Comparison of ENCODE assay signal across 17 mouse cellular contexts in genomic region chr12:32838406-32838805, GRCm38 (mm10).
"Had no signal": no experiment of that assay in that cellular context is flagged by ENCODE, and none has a peak within 500 bp of the region (broad histone marks: within the 10 kb centered on the region; RNA-seq: fewer than 3 reads in every experiment).

No protein-coding gene starts in this region.

- H3K9ac ChIP-seq: limb, embryonic 13.5 days; lung, embryonic 14.5 days; midbrain, embryonic 15.5 days; neural tube, embryonic 12.5 days had no signal

- H3K4me3 ChIP-seq: limb, embryonic 13.5 days; megakaryocyte, embryonic 14.5 days; midbrain, embryonic 15.5 days; neural tube, embryonic 12.5 days had no signal

- H3K4me1 ChIP-seq: megakaryocyte, embryonic 14.5 days; midbrain, embryonic 15.5 days; neural tube, embryonic 12.5 days had no signal

- H3K27ac ChIP-seq: kidney, postnatal 0 days; limb, embryonic 13.5 days; macrophage; midbrain, embryonic 15.5 days; neural tube, embryonic 12.5 days had no signal

- H3K27me3 ChIP-seq: limb, embryonic 13.5 days; megakaryocyte, embryonic 14.5 days; midbrain, embryonic 15.5 days; neural tube, embryonic 12.5 days had no signal

- H3K9me3 ChIP-seq: midbrain, embryonic 15.5 days; neural tube, embryonic 12.5 days had no signal

- DNase-seq: kidney, postnatal 36 days; left cerebral cortex, postnatal 4 days; lung, embryonic 14.5 days; lung, postnatal 14 days; retina, postnatal 1 day; right cerebral cortex, postnatal 4 days; spleen, adult 18-20 months; thymus, adult 18-20 months; thymus, postnatal 14 days had no signal

- H3K4me2 ChIP-seq: limb, embryonic 13.5 days; liver, embryonic 11.5 days; lung, embryonic 14.5 days; midbrain, embryonic 11.5 days; midbrain, embryonic 15.5 days; neural tube, embryonic 12.5 days had no signal

- ATAC-seq: midbrain, embryonic 15.5 days had no signal
